ENCODE assay signal across 22 mouse cellular contexts in genomic region chr16:93557646-93558045, GRCm38 (mm10). TPM values are rescaled to one million over a fixed set of nuclear protein-coding genes. Genes with fewer than 3 reads are reported as not detected.
DNase-seq lines count a peak whose midpoint lies in the region; ATAC-seq and TF ChIP-seq lines count a peak whose summit lies in the region.
"Had no signal": no experiment of that assay in that cellular context is flagged by ENCODE, and none has a peak within 500 bp of the region (broad histone marks: within the 10 kb centered on the region; RNA-seq: fewer than 3 reads in every experiment).

No protein-coding gene starts in this region.

- no peak overlapping the region for H3K27ac ChIP-seq in kidney, embryonic 16.5 days (ENCODE audit: low read length)
- H3K27ac ChIP-seq in embryonic facial prominence, embryonic 12.5 days, result no peak overlapping the region
- H3K27ac ChIP-seq in forebrain, postnatal 0 days (ENCODE audit: low read depth, low read length), result no peak overlapping the region
- H3K27ac ChIP-seq: heart, embryonic 15.5 days; hindbrain, embryonic 14.5 days; intestine, embryonic 15.5 days; macrophage; midbrain, embryonic 13.5 days; neural tube, embryonic 15.5 days had no signal

- 0 out of 2 replicates have a peak, but pooled peaks cover 4% of the 10 kb centered on the region for H3K27me3 ChIP-seq in kidney, embryonic 16.5 days (ENCODE audit: insufficient read depth, low read length)
- H3K27me3 ChIP-seq in embryonic facial prominence, embryonic 12.5 days, result no peaks in the 10 kb centered on the region
- 0 out of 2 replicates have a peak, but pooled peaks cover 4% of the 10 kb centered on the region for H3K27me3 ChIP-seq in forebrain, postnatal 0 days (ENCODE audit: insufficient read depth, low read length)
- H3K27me3 ChIP-seq: heart, embryonic 15.5 days; intestine, embryonic 15.5 days; midbrain, embryonic 13.5 days had no signal

- no peaks in the 10 kb centered on the region for H3K36me3 ChIP-seq in kidney, embryonic 16.5 days (ENCODE audit: insufficient read depth, low read length)
- no peaks in the 10 kb centered on the region for H3K36me3 ChIP-seq in embryonic facial prominence, embryonic 12.5 days
- no peaks in the 10 kb centered on the region for H3K36me3 ChIP-seq in forebrain, postnatal 0 days (ENCODE audit: insufficient read depth)
- H3K36me3 ChIP-seq: heart, embryonic 15.5 days; intestine, embryonic 15.5 days; midbrain, embryonic 13.5 days; neural tube, embryonic 15.5 days had no signal

- H3K4me2 ChIP-seq in kidney, embryonic 16.5 days (replicated peaks; ENCODE audit: low read depth, low read length), result peak overlapping the region; percentile 49; the same call in 1 of the 2 replicates
- 0 out of 2 replicates have a peak overlapping the region, but pooled peaks have one; percentile 40 for H3K4me2 ChIP-seq in embryonic facial prominence, embryonic 12.5 days (replicated peaks)
- H3K4me2 ChIP-seq in forebrain, postnatal 0 days (ENCODE audit: low read depth), result no peak overlapping the region
- H3K4me2 ChIP-seq: hindbrain, embryonic 14.5 days; intestine, embryonic 15.5 days; liver, embryonic 11.5 days had no signal

- H3K4me3 ChIP-seq in kidney, embryonic 16.5 days (ENCODE audit: low read length), result no peak overlapping the region
- no peak overlapping the region for H3K4me3 ChIP-seq in embryonic facial prominence, embryonic 12.5 days
- no peak overlapping the region for H3K4me3 ChIP-seq in forebrain, postnatal 0 days (ENCODE audit: low read depth, low read length)
- H3K4me3 ChIP-seq: erythroblast, embryonic 14.5 days; heart, embryonic 15.5 days; intestine, embryonic 15.5 days; midbrain, embryonic 13.5 days; myocyte; neural tube, embryonic 15.5 days had no signal

- DNase-seq in kidney, adult 11 months, result no peak
- DNase-seq in lung, adult 18-20 months, result peak; percentile 32 to 54
- peak; percentile 78 for DNase-seq in lung, postnatal 36 days
- no peak for DNase-seq in adrenal gland, postnatal 4 days (ENCODE audit: low spot score in 2 of 2)
- no peak for DNase-seq in forebrain, postnatal 0 days
- DNase-seq: adrenal gland, postnatal 25 days; cerebellum, adult 9-11 months; heart, adult 11 months; layer of hippocampus, postnatal 36 days; thymus, adult 18-20 months had no signal

- H3K9me3 ChIP-seq in kidney, embryonic 16.5 days (ENCODE audit: low read length), result no peaks in the 10 kb centered on the region
- no peaks in the 10 kb centered on the region for H3K9me3 ChIP-seq in embryonic facial prominence, embryonic 12.5 days
- H3K9me3 ChIP-seq in forebrain, postnatal 0 days (ENCODE audit: low read length), result no peaks in the 10 kb centered on the region
- H3K9me3 ChIP-seq: heart, embryonic 15.5 days; intestine, embryonic 15.5 days; midbrain, embryonic 13.5 days; neural tube, embryonic 15.5 days had no signal

- WGBS in kidney, embryonic 16.5 days, result 56% methylated on average over 8 of the region's 8 CpGs
- 54% methylated on average over 8 of the region's 8 CpGs for WGBS in embryonic facial prominence, embryonic 12.5 days
- WGBS in forebrain, postnatal 0 days, result 75% methylated on average over 8 of the region's 8 CpGs

- H3K4me1 ChIP-seq in kidney, embryonic 16.5 days (ENCODE audit: insufficient read depth, low read length), result peaks cover 14% of the 10 kb centered on the region
- H3K4me1 ChIP-seq in embryonic facial prominence, embryonic 12.5 days, result peaks cover 24% of the 10 kb centered on the region
- H3K4me1 ChIP-seq in forebrain, postnatal 0 days (ENCODE audit: insufficient read depth), result no peaks in the 10 kb centered on the region
- H3K4me1 ChIP-seq: heart, embryonic 15.5 days; intestine, embryonic 15.5 days had no signal

- TF ChIP-seq CTCF in forebrain, postnatal 0 days (IDR thresholded peaks at IDR 0.05; ENCODE audit: low read depth), result no peak

- ATAC-seq in kidney, embryonic 16.5 days (ENCODE audit: low FRiP score, low TSS enrichment), result no peak
- ATAC-seq in embryonic facial prominence, embryonic 12.5 days (ENCODE audit: insufficient number of reproducible peaks, insufficient read depth, low FRiP score, low TSS enrichment), result no peak
- no peak for ATAC-seq in forebrain, postnatal 0 days
- ATAC-seq: forebrain, embryonic 14.5 days; intestine, embryonic 15.5 days; midbrain, embryonic 13.5 days had no signal

- H3K9ac ChIP-seq in kidney, embryonic 16.5 days (replicated peaks; ENCODE audit: low read length), result no peak overlapping the region
- no peak overlapping the region for H3K9ac ChIP-seq in embryonic facial prominence, embryonic 12.5 days
- no peak overlapping the region for H3K9ac ChIP-seq in forebrain, postnatal 0 days
- H3K9ac ChIP-seq: heart, embryonic 15.5 days; hindbrain, embryonic 14.5 days; intestine, embryonic 15.5 days; midbrain, embryonic 13.5 days; neural tube, embryonic 15.5 days had no signal

RNA-seq across cellular contexts. Expression of gene Setd4, which starts 46.2 kb away (rescaled TPM):
- 14.4 and 17.4 TPM in 2 replicates for polyA plus RNA-seq in kidney, embryonic 16.5 days (2015; fragmentation: Nextera tagmentation; extraction: Ambion mirVana)
- polyA plus RNA-seq in embryonic facial prominence, embryonic 12.5 days (2016; fragmentation: Nextera tagmentation; extraction: Ambion mirVana), result 20.8 and 23.1 TPM in 2 replicates
- 10 to 100 TPM; 11.0 to 11.1 TPM for total RNA-seq in adrenal gland, postnatal 4 days (2021)
- 15.9 and 16.8 TPM in 2 replicates for total RNA-seq in forebrain, postnatal 0 days (2014; rRNA removed)
- polyA plus RNA-seq in forebrain, postnatal 0 days (2015; fragmentation: Nextera tagmentation; extraction: Ambion mirVana), result 11.9 and 14.7 TPM in 2 replicates

RNA-seq across cellular contexts. Expression of gene Cbr1, which starts 48.0 kb away (rescaled TPM):
- 174 and 188 TPM in 2 replicates for polyA plus RNA-seq in kidney, embryonic 16.5 days (2015; fragmentation: Nextera tagmentation; extraction: Ambion mirVana)
- 132 and 133 TPM in 2 replicates for polyA plus RNA-seq in embryonic facial prominence, embryonic 12.5 days (2016; fragmentation: Nextera tagmentation; extraction: Ambion mirVana)
- total RNA-seq in adrenal gland, postnatal 4 days (2021), result 10 to 100 TPM; 69.3 to 79.6 TPM
- 58.2 and 68.8 TPM in 2 replicates for total RNA-seq in forebrain, postnatal 0 days (2014; rRNA removed)
- 109 and 111 TPM in 2 replicates for polyA plus RNA-seq in forebrain, postnatal 0 days (2015; fragmentation: Nextera tagmentation; extraction: Ambion mirVana)

Comparison
In these comparisons a context has a peak if more than half of its experiments do, and no peak if none do; other contexts are left out.
1. DNase-seq: peak in lung, adult 18-20 months (2 of 2) and lung, postnatal 36 days (single experiment); none in kidney, adult 11 months (single experiment), adrenal gland, postnatal 4 days (0 of 2) and forebrain, postnatal 0 days (single experiment).